Mouse (Mus musculus): ENCODE results near the gene Ptch2.

DNA sequence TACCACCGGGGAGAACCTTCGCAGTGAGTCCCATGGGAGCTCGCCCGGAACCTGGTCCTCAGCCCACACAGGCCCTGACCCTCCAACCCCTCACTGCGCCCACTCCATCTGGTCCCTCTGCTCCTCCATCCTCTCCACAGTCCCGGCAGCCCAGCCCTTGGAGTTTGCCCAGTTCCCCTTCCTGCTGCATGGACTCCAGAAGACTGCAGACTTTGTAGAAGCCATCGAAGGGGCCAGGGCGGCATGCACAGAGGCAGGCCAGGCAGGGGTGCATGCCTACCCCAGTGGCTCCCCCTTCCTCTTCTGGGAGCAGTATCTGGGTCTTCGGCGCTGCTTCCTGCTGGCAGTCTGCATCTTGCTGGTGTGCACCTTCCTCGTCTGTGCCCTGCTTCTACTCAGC lies 15.1 kb downstream of the Ptch2 start:
- TF ChIP-seq CTCF (IDR thresholded peaks at IDR 0.05; ENCODE audit: control insufficient read depth, insufficient read depth, insufficient replicate concordance, low read depth, low read length), result no peak
- no peak for TF ChIP-seq POLR2A (IDR thresholded peaks at IDR 0.05; ENCODE audit: control insufficient read depth, low read depth, low read length)

Measured in testis, adult 2 months (tissue).